Mouse (Mus musculus) lung, embryonic 14.5 days (tissue): ENCODE results near the gene Whrn. TPM values are rescaled to one million over a fixed set of nuclear protein-coding genes. Genes with fewer than 3 reads are reported as not detected.

Source experiments
- ATAC-seq: fragments of 200-750 bp; cut with Nextera tagmentation; 2 replicates; pipeline ENCODE4 v1.8.0; 2017; ENCODE audit warnings: mild to moderate bottlenecking, moderate TSS enrichment, moderate library complexity; ENCODE audit not compliant: insufficient read depth
- DNase-seq: peaks from one replicate; pipeline ENCODE4 v3.0.0-alpha.2; 2015
- H3K27ac ChIP-seq: fragments of 300-500 bp; sonication (generic); 2 replicates; pipeline ENCODE4 v1.5.1; 2014; ENCODE audit warnings: low read depth, mild to moderate bottlenecking, moderate library complexity
- H3K27me3 ChIP-seq: fragments of 300-500 bp; sonication (generic); 2 replicates; pipeline ENCODE4 v1.6.1; 2014; ENCODE audit warnings: low read length, control low read depth; ENCODE audit not compliant: insufficient read depth
- H3K36me3 ChIP-seq: fragments of 300-500 bp; sonication (generic); 2 replicates; pipeline ENCODE4 v1.6.1; 2014; ENCODE audit warnings: control low read depth; ENCODE audit not compliant: insufficient read depth
- H3K4me1 ChIP-seq: fragments of 300-500 bp; sonication (generic); 2 replicates; pipeline ENCODE4 v1.6.1; 2014; ENCODE audit warnings: antibody characterized with exemption, control low read depth; ENCODE audit not compliant: insufficient read depth
- H3K4me2 ChIP-seq: fragments of 300-500 bp; sonication (generic); 2 replicates; pipeline ENCODE4 v1.6.1; 2014; ENCODE audit warnings: mild to moderate bottlenecking
- H3K4me3 ChIP-seq: fragments of 300-500 bp; sonication (generic); 2 replicates; pipeline ENCODE4 v1.5.1; 2014; ENCODE audit warnings: low read depth, low read length
- H3K9ac ChIP-seq: fragments of 300-500 bp; sonication (generic); 2 replicates; pipeline ENCODE4 v1.6.1; 2014
- H3K9me3 ChIP-seq: fragments of 300-500 bp; sonication (generic); 2 replicates; pipeline ENCODE4 v1.6.1; 2016; ENCODE audit warnings: low read depth, low read length, control low read depth
- CTCF ChIP-seq: IDR thresholded peaks from 2 replicates; pipeline ENCODE4 v1.5.1; 2016; ENCODE audit warnings: antibody characterized with exemption, low read depth
- WGBS: fragments of 180-500 bp; shearing (Covaris S2); extraction: QIAGEN DNeasy Blood & Tissue Kit; methylation state at CpG from one replicate; pipeline ENCODE4 v1.1.7; 2014; 5-methylcytosine and 5-hydroxymethylcytosine counted together
- polyA plus RNA-seq: library from polyadenylated mRNA; unstranded; fragments of >200 nt; fragmentation: Nextera tagmentation; extraction: Ambion mirVana; gene quantifications from 2 replicates; pipeline ENCODE4 v1.2.1, GENCODE M21; 2014

The Whrn gene
- polyA plus RNA-seq = 4.5 and 4.7 TPM in 2 replicates

DNA sequence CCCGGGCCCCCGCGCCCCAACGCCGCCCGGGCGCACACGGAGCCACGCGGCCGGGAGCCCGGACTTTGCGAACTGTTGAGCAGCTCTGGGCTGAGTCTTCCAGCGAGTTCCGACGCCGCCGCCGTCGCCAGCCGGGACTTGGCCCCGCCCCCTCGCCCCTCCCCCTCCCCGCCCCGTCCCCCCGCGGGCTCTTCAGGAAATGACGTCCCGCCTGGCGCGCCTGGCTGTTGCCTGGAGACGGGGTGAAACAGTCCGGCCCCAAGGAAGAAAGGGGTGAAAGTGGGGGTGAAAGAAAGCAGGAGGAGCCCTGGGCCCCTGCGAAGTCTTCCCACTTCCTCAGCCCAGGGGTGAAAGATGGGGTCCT lies at the start of gene Whrn:
Gene Whrn (minus strand): TSS at position 77 of the 364 bp plus-strand sequence.
- TF ChIP-seq CTCF = no peak
- WGBS = 0% methylated on average over 30 of the region's 34 CpGs
- DNase-seq = peak; percentile 89
- H3K36me3 ChIP-seq = no peaks in the 10 kb centered on the region
- H3K27me3 ChIP-seq = peaks cover 22% of the 10 kb centered on the region
- peak within 1 kb of the TSS; percentile 62 for H3K9ac ChIP-seq
- H3K4me3 ChIP-seq = peak within 1 kb of the TSS; percentile 73
- no peaks in the 10 kb centered on the region for H3K9me3 ChIP-seq
- 0 out of 2 replicates have a peak, but pooled peaks cover 3% of the 10 kb centered on the region for H3K4me1 ChIP-seq
- no peak within 1 kb of the TSS for H3K27ac ChIP-seq
- peak within 1 kb of the TSS; percentile 96 for H3K4me2 ChIP-seq
- ATAC-seq = peak; percentile 82

DNA sequence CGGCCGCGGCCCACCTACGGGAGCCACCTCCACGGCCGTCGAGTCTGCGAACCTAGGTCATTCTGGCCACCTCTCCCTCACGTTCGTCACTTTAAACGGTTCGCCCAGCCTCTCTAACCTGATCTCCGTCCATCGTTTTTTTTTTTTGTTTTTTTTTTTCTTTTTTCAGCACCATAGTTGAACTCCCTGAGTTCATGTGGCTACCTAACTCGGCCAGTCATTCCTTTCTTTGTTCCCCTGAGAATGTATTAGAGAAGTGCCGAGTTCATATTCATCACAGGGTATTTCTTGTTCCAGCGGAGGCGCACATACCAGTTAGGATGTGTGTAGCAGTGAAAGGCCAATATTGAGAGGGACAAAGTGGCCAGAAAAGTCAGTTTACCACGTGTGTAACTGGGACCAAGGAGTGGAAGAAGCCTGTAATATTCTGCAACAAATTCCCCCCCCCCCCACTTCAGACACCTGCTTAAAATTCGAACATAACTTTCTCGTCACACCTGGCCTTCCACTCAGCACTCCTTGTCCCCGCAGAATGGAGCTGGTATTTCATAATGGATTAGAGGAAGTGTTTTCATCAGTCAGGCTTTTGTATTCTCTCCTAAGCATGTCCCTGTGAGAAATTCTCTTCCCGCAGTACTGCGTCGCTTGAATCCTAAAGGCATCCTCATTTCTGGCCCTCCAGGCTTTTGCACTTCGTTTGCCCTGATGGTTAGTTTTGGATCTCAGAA lies 49.6 kb upstream of the Whrn start:
- peak overlapping the region; percentile 79; the same call in 1 of the 2 replicates for H3K27ac ChIP-seq
- no peaks in the 10 kb centered on the region for H3K27me3 ChIP-seq
- H3K9ac ChIP-seq = peak overlapping the region; percentile 89
- H3K4me1 ChIP-seq = peaks cover 13% of the 10 kb centered on the region
- DNase-seq = peak; percentile 26
- no peak for TF ChIP-seq CTCF
- H3K4me2 ChIP-seq = peak overlapping the region; percentile 88
- WGBS = 17% methylated on average over 26 of the region's 26 CpGs
- H3K4me3 ChIP-seq = peak overlapping the region; percentile 90
- H3K36me3 ChIP-seq = peaks cover 23% of the 10 kb centered on the region
- no peak; the same call in 1 of the 2 replicates for ATAC-seq
- H3K9me3 ChIP-seq = no peaks in the 10 kb centered on the region

- Histone ChIP-seq H3K27ac (peak within 1 kb of the TSS; percentile 79; the same call in 1 of the 2 replicates), H3K9me3 (no peaks in the 10 kb centered on the region), H3K27me3 (no peaks in the 10 kb centered on the region), H3K4me1 (peaks cover 13% of the 10 kb centered on the region), H3K4me3 (peak within 1 kb of the TSS; percentile 90), H3K9ac (peak within 1 kb of the TSS; percentile 89), H3K36me3 (peaks cover 21% of the 10 kb centered on the region), H3K4me2 (peak within 1 kb of the TSS; percentile 88)
- ATAC-seq (peak; percentile 95), DNase-seq (peak; percentile 97)
- under 1% methylated on average over 57 of the region's 57 CpGs for WGBS
- no peak for TF ChIP-seq CTCF
These were observed 48.9 kb upstream of the Whrn start, which contains the start of gene Atp6v1g1 for GRCm38 (mm10) chr4:63544494-63545230. TSS of gene Atp6v1g1 (plus strand) at chr4:63544772.

DNA sequence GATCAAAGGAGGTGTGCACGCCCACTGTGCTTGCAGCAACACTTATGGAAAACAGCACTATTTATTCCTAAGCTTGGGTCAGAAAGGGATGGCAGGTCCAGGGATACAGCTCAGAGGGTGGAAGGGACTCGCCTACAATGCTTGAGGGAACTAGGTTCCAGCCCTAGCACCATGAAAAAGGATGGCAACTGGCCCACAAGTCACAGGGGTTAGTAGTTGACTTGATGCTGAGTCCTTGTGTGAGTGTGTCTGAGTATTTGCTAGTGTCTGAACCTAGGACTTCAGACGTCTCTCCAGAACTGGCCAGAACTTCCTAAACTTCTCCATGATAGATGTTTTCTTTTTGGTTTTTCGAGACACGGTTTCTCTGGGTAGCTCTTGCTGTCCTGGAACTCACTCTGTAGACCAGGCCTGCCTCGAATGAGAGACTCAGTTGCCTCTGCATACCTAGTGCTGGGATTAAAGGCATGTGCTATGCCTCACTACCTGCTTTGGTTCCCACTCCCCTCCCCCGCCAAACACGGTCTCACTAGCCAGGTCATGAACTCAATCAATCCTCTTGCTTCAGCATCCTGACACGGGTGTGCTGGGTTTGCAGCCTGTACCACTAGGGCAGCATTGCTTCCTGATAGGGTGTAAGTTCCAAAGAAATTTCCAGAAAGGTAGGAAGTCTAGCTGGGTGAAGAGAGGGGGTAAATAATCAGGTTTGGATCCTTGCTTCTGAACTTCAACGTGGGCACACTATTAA lies 48.1 kb upstream of the Whrn start:
- H3K27ac ChIP-seq = 0 out of 2 replicates have a peak overlapping the region, but pooled peaks have one; percentile 4
- TF ChIP-seq CTCF = peak; percentile 29
- peaks cover 13% of the 10 kb centered on the region for H3K4me1 ChIP-seq

DNA sequence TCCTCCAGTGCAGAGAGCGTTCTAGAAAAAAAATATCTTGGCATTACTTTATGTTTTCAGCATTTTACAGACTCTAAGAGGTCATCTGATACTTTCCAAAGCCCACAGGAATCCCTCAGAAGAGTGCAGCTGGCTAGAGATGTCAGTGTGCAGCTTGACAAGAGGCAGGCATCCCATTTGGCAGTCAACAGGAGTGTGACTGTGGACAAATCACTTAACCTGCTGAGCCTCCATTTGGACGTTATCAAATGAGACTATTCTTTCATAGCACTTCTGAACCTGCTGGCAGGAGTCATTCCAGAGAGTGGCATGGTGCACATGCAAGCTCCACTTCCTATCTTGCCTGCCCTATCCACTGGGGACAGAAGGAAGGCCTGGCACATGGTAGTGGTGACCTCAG lies 46.4 kb upstream of the Whrn start:
- Histone ChIP-seq H3K4me1 (peaks cover 13% of the 10 kb centered on the region), H3K4me2 (no peak overlapping the region), H3K9ac (no peak overlapping the region), H3K27ac (no peak overlapping the region), H3K27me3 (no peaks in the 10 kb centered on the region), H3K36me3 (no peaks in the 10 kb centered on the region), H3K4me3 (no peak overlapping the region), H3K9me3 (no peaks in the 10 kb centered on the region)
- no peak for TF ChIP-seq CTCF
- no peak for DNase-seq
- ATAC-seq = no peak
- 36% methylated on average over 2 of the region's 2 CpGs for WGBS

More for the DNA sequence above, 48.1 kb upstream of the Whrn start:
- Histone ChIP-seq H3K27me3 (no peaks in the 10 kb centered on the region), H3K4me3 (peak overlapping the region; percentile 90), H3K4me2 (peak overlapping the region; percentile 55), H3K36me3 (peaks cover 14% of the 10 kb centered on the region), H3K9ac (no peak overlapping the region), H3K9me3 (no peaks in the 10 kb centered on the region)
- DNase-seq (no peak), ATAC-seq (peak; percentile 65)
- WGBS = 44% methylated on average over 10 of the region's 10 CpGs

DNA sequence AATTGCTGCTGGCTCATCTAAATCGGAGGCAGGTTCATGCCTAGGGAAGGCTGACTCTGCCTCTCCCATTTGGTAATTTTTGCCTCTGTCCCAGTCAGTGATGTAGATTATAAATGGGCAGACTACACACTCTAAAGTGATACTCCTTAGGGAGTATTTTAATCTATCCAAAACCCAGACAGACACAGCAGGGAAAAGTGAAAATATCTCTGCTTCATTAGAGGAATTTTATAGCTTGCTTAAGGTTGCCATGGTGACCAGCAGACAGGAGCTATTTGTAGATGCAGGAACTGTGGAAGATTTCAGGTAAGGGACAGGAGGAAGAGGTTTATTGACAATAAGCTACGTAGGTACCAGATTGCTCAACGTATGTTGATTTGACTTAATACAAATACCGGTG lies 41.8 kb upstream of the Whrn start:
- DNase-seq = no peak

More for the DNA sequence above, 41.8 kb upstream of the Whrn start:
- H3K9me3 ChIP-seq = no peaks in the 10 kb centered on the region
- no peak overlapping the region for H3K27ac ChIP-seq
- TF ChIP-seq CTCF = no peak
- no peaks in the 10 kb centered on the region for H3K36me3 ChIP-seq
- 72% methylated on average over 4 of the region's 4 CpGs for WGBS
- no peak overlapping the region for H3K4me3 ChIP-seq
- no peak overlapping the region for H3K4me2 ChIP-seq
- H3K27me3 ChIP-seq = no peaks in the 10 kb centered on the region
- H3K4me1 ChIP-seq = no peaks in the 10 kb centered on the region
- no peak overlapping the region for H3K9ac ChIP-seq
- no peak for ATAC-seq
